Mouse (Mus musculus) layer of hippocampus, adult 18-20 months (tissue): Measurements from ENCODE around the gene Krt26. TPM values are rescaled to one million over a fixed set of nuclear protein-coding genes. Genes with fewer than 3 reads are reported as not detected.

ENCODE experiments used
- DNase-seq, 2 experiments: peaks; one replicate each; pipeline ENCODE4 v3.0.0; 2022; ENCODE audit warnings: low spot score in 2 of 2
- long read RNA-seq: library from polyadenylated mRNA; stranded (forward); transcript quantifications from one replicate; pipeline ENCODE4 v2.0.0, GENCODE M21; 2021
- total RNA-seq, 2 experiments: library from RNA; stranded (reverse); gene quantifications; 2 replicates each; pipeline ENCODE4 v1.2.3; 2021

Gene Krt26
- total RNA-seq, result not detected
- long read RNA-seq, result 0 reads

DNA sequence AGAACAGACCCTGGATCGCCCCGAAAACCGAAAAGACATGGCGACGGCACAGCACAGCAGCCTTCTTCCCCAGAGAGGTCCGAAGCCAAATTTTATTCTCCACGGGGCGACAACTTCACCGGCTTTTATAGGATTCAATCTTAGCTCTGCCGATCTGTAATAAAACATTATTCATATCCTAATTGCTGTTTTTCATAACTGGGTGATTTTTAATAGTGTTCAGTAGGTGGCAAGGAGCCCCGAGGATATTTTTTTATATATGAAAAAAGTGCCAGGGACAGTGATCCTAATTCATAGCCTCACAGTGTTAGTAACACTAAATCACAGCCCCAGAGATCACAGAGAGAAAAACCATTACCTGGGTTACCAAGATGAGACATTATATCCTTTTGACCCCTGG is at the start of gene Krt26:
TSS of gene Krt26 (minus strand) at position 101 of the 400 bp plus-strand sequence.
- DNase-seq, result no peak

DNA sequence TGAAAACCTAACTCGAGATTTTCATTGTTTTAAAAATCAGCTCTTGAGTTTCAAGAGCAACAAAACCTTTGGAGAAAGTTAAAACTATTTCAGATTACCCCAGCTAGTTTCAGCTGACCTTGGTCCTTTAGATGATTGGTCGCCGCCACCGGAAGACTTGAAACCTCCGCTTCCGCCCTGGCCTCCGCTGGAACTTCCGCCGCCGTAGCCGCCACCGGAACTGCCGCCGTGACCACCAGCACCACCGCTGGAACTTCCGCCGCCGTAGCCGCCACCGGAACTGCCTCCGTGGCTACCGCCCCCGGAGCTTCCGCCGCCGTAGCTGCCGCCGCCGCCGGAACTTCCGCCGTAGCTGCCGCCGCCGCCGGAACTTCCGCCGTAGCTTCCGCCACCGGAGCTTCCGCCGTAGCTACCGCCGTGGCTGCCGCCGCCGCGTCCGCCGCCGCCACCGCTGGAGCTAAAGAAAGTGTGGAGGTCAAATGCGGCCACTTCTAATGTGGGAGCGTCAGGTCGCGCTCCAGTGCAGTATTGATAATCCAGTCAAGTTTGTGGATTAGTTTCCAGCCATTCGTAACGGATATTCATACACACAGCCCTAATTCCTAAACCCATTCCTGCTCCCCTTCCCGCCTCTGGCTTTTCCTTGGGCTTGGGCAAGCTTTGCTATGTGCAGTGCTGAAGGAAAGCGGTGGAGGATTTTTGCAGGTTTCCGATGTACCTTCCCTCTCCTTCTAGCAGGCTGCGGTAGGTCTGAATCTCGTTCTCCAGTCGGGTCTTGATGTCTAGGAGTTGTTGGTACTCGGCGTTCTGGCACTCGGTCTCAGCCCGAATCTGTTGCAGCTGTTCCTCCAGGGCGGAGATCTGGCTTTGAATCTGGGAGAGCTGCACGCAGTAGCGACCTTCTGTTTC is 48.3 kb upstream of the Krt26 start:
- DNase-seq, result peak; percentile 83 to 90

DNA sequence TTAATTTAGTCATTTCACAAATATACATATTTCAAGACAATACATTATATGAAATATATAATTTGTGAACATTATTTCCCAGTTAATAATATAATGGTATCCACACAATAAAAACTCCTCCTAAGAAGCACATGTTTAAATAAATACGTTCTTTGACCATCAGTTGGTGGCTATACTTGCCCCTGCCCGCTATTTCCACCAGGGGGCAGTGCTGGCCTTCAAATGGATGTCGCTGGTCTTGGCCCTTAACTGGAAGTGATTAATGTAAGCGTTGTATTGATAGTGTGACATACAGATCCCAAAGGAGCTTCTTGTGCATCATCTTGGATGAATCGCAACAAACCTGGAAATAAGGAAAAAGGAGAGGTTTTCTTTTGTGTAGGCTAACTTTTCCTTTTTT is 41.8 kb upstream of the Krt26 start:
- peak in 1 of 2 experiments; percentile 85 for DNase-seq

GRCm38 (mm10) chr11:99374803-99375202 is 37.0 kb upstream of the Krt26 start, which contains the start of gene Krt28:
Krt28 (minus strand) TSS chr11:99374903.
- DNase-seq, result no peak

DNA sequence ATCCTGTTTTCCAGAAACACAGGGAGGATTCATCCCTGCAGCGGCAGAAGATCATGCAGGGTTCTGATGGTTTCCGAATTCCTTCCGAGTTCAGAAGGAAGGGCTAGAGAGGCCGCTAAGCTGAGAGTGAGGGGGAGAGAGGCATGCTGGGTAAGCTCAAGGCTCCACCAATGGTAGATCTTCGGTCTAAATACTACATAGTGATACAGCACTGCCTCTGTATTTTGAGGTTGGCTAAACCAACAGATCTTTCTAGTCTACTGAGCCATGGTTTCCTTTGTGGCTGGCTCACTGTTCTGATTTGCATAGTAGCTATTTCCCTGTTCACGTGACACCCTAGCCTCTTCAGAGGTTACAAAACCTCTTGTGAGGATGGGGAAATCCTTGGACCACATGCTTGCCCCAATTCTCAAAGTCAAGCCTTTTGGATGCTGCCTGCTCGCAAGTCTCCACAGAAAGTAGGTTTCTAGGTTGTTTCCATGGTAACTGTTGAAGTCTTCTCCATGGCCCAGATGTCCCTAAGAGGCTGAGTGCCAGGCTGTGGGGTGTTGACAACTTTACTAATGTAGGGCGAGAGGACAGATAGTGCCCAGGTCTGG is 32.2 kb upstream of the Krt26 start:
- DNase-seq, result peak; percentile 44 to 77

GRCm38 (mm10) chr11:99369229-99369628 is 31.5 kb upstream of the Krt26 start:
- no peak for DNase-seq

DNA sequence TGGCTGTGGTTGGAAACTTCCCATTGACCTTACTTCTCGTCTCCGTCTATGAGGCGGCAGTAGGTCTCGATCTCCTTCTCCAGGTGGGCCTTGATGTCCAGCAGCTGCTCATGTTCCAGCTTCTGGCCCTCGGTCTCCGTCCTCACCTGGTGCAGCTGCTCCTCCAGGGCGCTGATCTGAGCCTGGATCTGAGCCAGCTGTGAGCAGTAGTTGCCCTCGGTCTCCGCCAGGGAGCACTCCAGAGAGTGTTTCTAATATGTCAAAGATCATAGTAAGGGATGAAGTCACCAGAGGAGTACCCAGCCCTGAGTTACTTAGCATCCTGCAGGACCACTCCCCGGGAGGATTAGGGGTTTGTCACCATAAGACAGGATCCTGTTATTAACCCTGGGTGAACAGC is 29.0 kb upstream of the Krt26 start:
- no peak for DNase-seq

GRCm38 (mm10) chr11:99364412-99364811 is 26.6 kb upstream of the Krt26 start:
- DNase-seq, result peak; percentile 25 to 74

GRCm38 (mm10) chr11:99361423-99361822 is 23.7 kb upstream of the Krt26 start:
- no peak for DNase-seq

DNA sequence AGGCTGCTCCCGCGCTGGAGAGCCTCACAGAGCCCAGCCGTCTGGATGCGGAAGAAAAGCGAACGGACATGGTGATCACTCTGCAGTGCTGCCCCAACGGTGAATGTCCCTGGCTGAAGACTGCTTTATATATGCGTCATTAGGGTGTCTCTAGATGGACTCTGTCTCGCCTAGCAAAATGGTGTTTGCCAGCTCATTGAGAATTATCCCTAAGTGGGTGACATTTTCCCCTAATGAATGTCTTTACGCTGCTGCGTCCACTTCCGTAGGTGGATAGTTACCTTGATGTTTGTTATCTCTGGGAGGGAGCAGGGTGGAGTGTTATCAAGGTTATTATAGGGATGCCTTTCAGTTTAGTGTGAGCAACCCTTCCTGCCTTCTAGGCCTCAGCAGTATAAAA is 13.2 kb upstream of the Krt26 start, which contains the start of gene Krt27:
TSS of gene Krt27 (minus strand) at position 101 of the 400 bp plus-strand sequence.
- no peak for DNase-seq

GRCm38 (mm10) chr11:99339299-99339847 is 1.6 kb upstream of the Krt26 start:
- no peak for DNase-seq

GRCm38 (mm10) chr11:99333426-99333825 is 4.3 kb downstream of the Krt26 start:
- peak; percentile 72 to 86 for DNase-seq

DNA sequence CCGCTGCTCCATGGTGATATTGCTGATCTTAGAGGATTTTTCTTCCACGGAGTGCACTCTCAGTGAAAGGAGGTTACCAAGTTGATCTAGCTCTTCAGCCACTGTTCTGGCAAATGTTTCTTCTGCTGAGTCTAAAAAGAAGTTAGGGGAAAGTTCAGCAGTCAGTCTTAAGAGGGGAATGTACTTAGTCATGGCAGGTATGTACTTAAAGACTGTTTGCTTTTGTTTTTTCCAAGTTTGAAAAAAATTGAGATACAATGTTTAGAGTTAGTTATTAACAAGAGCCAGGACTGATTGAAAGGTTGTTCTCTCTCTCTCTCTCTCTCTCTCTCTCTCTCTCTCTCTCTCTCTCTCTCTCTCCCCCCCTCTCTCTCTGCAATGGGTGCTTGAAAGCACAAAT is 8.1 kb downstream of the Krt26 start:
- DNase-seq, result no peak

DNA sequence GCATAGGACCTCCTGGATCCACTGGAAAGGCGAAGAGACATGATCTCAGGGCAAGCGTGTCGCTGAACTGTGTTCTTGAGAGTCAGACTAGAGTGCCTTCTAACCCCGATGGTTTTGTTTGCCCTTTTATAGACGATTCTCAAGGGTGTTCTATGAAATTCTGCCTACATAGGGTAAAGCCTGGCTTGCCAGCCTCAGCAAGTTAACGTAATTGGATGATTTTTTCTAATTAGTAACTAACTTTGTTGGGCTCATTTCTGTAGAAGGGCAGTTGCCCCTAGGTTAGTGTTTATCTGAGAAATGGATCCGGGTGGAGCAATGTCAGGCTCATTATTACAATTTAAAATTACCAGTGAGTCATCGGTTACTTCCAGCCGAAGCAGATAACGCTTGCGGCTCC is 14.9 kb downstream of the Krt26 start, which contains the start of gene Krt25:
TSS of gene Krt25 (minus strand) at position 101 of the 400 bp plus-strand sequence.
- no peak for DNase-seq

GRCm38 (mm10) chr11:99321094-99321493 is 16.7 kb downstream of the Krt26 start:
- no peak for DNase-seq

DNA sequence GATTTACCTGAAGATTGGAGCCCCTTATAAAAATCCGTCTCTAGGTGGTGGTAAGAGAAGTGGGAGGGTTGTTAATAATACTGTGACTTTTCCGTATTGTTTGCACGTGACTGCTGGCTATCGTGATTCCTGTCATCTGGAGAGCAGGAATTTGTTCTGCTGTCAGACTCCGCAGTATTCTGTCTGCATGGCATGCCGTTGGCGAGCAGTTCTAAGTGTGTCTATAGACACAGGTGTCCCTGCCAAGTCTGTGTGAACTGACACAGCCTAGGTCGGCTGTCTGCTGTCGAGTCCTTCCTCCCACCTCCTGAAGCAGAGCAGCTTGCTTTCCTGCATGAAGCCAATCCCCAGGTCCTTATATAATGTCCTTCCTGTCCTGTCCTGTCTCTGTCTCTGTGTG is 18.6 kb downstream of the Krt26 start:
- DNase-seq, result no peak

- DNase-seq, result no peak
These were observed 21.2 kb downstream of the Krt26 start for GRCm38 (mm10) chr11:99316543-99316942.

- DNase-seq, result no peak
These were observed 23.2 kb downstream of the Krt26 start for GRCm38 (mm10) chr11:99314594-99314993.

GRCm38 (mm10) chr11:99310882-99311281 is 26.9 kb downstream of the Krt26 start:
- DNase-seq, result peak in 1 of 2 experiments; percentile 17

GRCm38 (mm10) chr11:99307579-99307978 is 30.2 kb downstream of the Krt26 start:
- peak; percentile 19 to 81 for DNase-seq

GRCm38 (mm10) chr11:99295039-99295438 is 42.7 kb downstream of the Krt26 start:
- no peak for DNase-seq

DNA sequence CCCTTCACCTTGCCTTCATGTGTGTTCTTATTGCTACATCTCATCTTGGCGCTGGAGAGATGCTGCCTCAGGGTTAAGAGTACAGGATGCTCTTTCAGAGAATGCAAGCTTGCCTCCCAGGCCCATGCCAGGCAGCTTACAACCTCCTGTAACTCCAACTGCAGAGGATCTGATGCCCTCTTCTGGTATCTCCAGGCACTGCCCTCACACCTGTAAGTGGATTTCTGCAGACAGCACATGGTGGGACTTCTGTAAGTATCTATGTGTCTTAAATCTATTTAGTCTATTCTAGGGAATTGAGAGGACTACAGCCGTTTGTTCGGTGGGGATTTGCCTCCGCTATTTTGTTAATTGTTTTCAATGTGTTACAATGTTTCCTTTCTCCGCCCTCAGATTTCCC is 44.9 kb downstream of the Krt26 start:
- DNase-seq, result peak in 1 of 2 experiments; percentile 39
